Mouse (Mus musculus) gastrocnemius, postnatal 10 days (tissue): ENCODE results near the gene 9430097D07Rik. TPM values are rescaled to one million over a fixed set of nuclear protein-coding genes. Genes with fewer than 3 reads are reported as not detected.

Source experiments
- DNase-seq: peaks from one replicate; pipeline ENCODE4 v3.0.0; 2021; ENCODE audit warnings: mixed read lengths
- long read RNA-seq, 2 experiments: library from polyadenylated mRNA; stranded (forward); transcript quantifications; one replicate each; pipeline ENCODE4 v2.0.0; 2021
- total RNA-seq, 2 experiments: library from RNA; stranded (reverse); gene quantifications; 2 replicates each; pipeline ENCODE4 v1.2.3; 2021

Gene 9430097D07Rik
- not detected for total RNA-seq
- long read RNA-seq, experiment 1, partial matches to known transcripts, result 0 of 1 reads
- long read RNA-seq, experiment 1, other reads (novel, unspliced or antisense), result 0 of 1 reads
- long read RNA-seq, experiment 2, result 0 reads

DNA sequence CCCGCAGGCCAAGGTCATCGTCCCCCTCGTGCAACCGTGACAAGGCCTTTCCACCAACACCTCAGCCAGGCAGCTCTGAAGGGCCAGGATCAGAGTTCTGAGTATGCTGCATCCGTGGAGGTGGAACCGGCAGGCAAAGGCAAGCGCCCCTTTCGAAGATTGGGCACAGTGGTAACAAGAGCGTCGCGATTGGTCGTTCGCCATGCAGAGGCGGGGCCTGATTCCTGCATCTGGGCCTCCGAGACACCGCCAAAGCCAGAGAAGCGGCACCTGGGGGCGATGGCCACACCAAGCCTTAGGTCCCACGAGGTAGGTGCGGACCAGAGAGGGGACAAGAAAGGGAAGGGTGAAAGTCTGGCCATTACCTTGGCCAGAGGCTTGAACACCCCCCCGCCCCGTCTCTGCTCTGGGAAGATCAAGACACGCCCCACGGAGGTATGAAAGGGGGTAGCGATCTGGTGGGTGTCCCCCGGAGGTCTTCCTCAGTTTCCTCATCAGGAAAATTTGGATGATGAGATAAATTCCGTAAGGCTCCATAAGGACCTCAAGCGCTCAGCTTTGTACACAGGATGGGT is at the start of gene 9430097D07Rik:
9430097D07Rik (minus strand) TSS at position 99 of the 575 bp plus-strand sequence.
- no peak for DNase-seq

- DNase-seq, result no peak
Observed at GRCm38 (mm10) chr2:32624111-32624748, 48.7 kb upstream of the 9430097D07Rik start.

DNA sequence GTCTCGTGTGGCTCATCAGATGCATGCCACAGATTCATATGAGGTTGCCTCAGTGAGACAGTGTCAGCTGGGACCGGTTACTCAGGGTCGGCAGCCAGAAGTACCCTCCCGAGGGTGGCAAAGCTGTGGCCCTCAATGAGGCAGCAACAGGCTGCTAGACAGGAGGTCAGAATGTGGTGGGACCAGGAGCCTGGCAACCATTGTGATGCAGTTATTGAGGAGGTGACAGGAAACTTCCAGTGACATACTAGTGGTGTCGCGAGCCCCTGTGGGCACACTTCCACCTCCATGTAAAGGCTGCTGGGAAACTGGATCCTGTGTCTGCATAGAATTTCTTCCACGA is 46.0 kb upstream of the 9430097D07Rik start, which contains the start of gene Ak1:
Ak1 (plus strand) TSS at position 242 of the 343 bp plus-strand sequence.
- DNase-seq, result no peak

- DNase-seq, result no peak
Observed at GRCm38 (mm10) chr2:32620682-32621516, 45.4 kb upstream of the 9430097D07Rik start.

DNA sequence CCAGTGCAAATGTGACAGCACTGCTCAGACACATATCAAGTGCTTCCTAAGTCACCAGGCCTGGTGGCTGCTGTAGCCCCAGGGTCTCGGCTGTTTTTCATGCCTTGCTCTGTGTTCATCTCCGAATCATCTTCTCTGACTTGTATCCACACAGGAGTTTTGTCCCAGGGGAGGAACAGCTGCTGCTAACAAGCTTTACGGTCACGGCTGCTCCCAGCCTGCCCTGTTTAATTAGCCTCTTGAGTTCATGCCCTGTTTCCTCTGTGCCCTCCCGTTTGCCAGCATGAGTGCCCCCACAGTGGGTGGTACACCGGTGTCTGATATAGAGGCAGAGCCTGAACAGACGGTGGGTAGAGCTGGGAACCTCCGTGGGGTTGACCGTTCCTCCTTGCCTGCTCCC is 42.6 kb upstream of the 9430097D07Rik start:
- no peak for DNase-seq

DNA sequence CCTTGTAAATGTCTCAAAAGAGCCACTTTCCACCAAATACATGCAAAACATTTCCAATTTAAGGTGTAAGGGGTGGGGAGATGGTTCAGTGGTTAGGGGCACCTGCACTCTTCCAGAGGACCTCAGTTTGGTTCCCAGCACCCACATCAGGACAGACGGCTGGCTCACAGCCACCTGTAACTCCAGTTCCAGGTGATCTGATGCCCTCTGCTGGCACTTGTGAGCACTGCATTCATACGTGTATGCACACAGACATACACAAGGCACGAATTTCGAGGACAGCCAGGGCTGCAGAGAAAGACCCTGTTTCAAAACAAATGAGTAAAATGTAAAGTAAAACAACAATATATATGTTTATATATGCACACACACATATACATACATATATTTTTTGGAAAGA is 42.1 kb upstream of the 9430097D07Rik start:
- no peak for DNase-seq

- no peak for DNase-seq
Observed at GRCm38 (mm10) chr2:32617109-32617508, 41.6 kb upstream of the 9430097D07Rik start.

- no peak for DNase-seq
Observed at GRCm38 (mm10) chr2:32612274-32612673, 36.8 kb upstream of the 9430097D07Rik start.

DNA sequence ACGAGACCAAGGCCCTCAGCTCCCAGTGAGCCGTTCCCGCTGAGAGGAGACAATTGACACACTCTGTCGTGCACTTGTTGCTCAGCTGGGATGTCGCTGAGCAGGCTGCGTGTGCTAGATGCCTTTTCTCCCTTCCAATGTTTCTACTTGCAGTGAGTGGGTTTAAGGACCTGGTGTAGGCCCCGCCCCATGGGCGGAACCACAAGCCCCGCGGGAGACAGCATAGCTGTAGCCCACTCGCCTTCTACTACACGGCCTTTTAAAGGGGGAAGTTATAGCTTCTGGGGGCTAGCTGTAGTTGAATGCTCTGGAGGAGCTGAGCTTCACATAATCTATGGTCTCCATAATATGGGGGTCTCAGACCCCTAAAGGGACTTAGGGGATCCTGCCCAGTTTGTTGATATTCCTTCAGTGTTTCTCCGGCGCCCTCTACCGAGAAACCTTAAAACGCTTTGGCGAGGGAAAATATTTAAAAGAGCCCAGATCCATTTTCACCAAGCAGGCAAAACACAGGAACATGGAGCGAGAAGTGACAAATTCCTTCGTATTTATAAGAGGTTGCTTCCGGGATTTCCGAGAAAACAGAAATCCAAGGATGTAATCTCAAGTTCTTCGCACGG is 35.2 kb upstream of the 9430097D07Rik start:
- DNase-seq, result no peak

DNA sequence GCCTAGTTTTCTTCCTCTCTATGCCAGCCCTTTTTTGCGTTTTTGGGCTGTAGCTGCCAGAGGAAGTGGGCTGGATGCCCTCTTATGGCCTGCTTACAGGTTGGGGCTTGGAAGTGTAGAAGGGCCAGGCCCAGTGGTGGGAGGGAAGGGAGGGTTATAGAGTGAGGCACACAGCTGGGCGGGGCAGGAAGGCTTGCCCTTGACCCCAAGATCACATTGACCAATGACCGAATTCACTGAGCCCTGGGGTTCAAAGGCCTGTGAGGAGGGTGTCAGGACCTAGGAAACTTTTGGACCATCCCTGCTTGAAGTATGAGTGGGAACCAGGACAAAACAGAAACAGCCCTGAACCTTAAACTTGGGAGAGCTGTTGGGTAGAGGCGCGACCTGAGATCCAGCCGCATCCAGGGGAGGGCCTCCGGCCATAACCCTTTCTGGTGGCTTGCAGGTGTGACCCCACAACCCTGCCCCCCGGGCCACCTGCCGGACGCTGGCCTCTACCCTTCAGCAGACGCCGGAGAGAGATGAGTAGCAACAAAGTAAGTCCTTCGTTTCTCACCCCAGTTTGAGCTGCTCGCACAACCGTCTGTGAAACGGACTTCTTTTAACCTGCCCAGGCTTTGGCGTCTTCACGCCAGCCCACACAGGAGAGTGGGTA is 33.4 kb upstream of the 9430097D07Rik start:
- no peak for DNase-seq

DNA sequence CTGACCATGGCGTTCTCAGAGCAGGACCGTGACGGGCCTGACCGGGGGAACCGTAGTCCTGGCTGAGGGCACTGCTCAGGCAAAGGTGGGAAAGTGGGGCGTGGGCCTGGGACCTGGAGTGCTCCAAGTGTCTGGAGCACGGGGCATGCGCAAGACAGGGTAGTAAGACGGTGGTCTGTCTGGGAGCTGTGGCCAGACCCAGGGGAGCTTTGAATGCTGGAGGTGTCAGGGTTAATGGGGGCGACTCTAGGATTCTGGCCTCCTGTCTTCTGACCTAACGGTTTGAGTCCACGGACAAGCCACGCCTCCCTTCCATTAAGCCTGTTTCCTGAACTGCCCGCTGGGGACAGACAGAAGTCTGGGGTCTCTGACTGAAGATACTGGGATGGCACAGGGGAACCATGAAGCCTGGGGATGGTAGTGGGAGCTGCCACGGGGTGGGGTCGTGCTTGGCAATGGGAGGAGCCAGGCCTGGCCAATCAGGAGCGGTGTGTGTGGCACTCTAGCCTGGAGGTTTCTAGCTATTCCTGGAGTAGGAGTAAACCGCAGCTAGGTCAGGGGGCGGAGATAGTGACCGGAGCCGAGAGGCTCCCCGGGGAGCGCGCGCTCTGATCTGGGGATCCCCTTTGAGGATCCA is 32.8 kb upstream of the 9430097D07Rik start:
- peak; percentile 70 for DNase-seq

GRCm38 (mm10) chr2:32607262-32607947 is 31.9 kb upstream of the 9430097D07Rik start:
- DNase-seq, result peak; percentile 58

DNA sequence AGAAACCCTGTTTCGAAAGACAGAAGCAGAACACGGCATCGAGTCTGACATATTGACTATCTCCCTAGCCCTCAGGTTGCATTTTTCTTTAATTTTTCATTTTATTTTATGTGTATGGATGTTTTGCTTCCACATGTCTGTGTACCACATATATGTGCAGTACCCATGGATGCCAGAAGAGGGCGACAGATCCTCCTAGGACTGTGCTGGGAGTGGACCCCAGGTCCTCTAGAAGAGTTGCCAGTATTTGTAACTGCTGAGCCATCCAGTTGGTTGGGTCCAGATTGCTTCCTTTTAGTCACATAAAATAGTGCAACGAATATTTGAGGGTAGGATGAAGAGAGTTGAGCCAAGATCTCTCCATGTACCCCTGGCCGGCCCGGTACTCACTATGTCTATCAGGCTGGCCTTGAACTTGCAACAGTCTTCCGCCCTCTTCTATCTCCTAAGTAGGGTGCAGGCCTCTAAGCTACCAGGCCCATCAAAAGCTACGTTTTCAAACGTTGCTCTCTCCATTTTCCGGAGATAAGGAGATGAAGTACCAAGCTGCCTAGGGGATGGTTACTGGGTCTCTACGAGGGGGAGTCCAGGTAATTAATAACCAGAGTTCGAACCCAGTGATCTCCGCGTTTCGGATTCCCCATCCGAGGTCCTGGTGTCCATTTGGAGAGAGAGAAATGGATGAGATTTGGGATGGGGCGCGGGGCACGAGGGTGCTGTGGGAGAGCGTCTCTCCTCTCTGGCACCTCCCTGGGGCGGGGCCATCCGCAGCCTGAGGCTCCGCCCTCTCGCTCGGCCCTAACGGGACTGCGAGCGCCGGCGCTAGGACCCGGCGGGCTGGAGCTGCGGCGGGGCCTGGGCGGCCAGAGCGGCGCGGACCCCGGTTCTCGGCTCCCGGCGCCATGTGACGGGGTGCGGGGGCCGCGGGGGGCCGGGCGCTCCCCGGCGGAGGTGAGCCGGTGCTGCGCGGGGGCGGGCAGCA is 31.0 kb upstream of the 9430097D07Rik start:
- peak; percentile 91 for DNase-seq

- DNase-seq, result no peak
Observed at GRCm38 (mm10) chr2:32604631-32605030, 29.1 kb upstream of the 9430097D07Rik start.

DNA sequence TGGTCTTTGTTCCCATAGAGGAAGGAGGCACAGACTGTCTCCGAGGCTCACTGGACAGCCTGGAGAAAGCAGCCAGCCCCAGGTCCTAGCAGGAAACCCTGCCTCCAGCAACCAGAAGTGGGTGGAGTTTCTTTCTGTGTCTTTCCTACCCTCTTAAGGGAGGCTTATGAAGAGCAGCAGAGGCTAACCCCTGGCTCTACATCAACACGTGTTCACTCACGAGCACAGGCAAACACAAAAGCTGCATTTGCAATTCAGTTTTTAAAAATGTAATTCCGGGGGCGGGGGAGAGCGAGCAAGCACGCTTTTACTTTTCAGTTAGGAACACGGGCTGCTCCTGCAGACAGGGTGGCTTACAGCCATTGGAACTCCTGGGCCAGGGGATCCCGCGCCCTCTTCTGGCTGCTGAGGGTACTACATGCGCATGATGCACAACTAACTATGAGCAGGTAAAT is 27.1 kb upstream of the 9430097D07Rik start:
- peak; percentile 92 for DNase-seq

GRCm38 (mm10) chr2:32601417-32602065 is 26.1 kb upstream of the 9430097D07Rik start:
- DNase-seq, result no peak

GRCm38 (mm10) chr2:32599409-32599808 is 23.9 kb upstream of the 9430097D07Rik start, which contains the start of gene St6galnac6:
TSS of gene St6galnac6 (plus strand) at chr2:32599709.
- DNase-seq, result no peak

- peak; percentile 36 for DNase-seq
Observed at GRCm38 (mm10) chr2:32598506-32598905, 23.0 kb upstream of the 9430097D07Rik start.

DNA sequence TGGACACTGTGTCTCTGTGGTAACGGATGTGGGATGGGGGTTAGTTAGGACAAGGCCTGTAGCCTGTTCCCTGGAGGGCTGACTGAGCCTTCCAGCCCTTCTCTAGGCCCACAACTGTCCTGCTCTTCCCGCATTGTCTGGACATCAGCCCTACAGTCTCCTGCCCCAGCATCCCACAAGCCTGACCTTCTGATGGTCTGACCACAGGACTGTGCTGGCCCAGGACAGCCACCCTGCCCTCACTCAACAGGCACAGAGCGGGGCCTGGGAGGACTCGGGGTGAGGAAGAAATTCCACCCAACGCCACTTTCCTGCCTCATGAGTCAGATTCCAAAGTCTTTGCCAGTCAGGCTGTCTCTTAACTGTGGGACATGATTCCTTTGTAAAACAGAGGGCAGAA is 22.2 kb upstream of the 9430097D07Rik start:
- DNase-seq, result no peak
